Mouse (Mus musculus) colon, adult 2 months (tissue): ENCODE measurements around the gene E130218I03Rik. TPM values are rescaled to one million over a fixed set of nuclear protein-coding genes. Genes with fewer than 3 reads are reported as not detected.

ENCODE experiments used
- polyA plus RNA-seq: library from polyadenylated mRNA; depleted of rRNA; stranded (reverse); fragments of >200 nt; gene quantifications from 2 replicates; pipeline ENCODE4 v1.2.3, GENCODE M21; 2012; rRNA removed

The E130218I03Rik gene
- polyA plus RNA-seq = not detected in 2 replicates

GRCm38 (mm10) chr4:134243516-134244250 lies at the start of gene E130218I03Rik:
Gene E130218I03Rik (plus strand): TSS chr4:134243662.

GRCm38 (mm10) chr4:134202904-134203303 lies 40.6 kb upstream of the E130218I03Rik start, which contains the start of gene Gm7534:
Gene Gm7534 (minus strand): TSS chr4:134203004.

GRCm38 (mm10) chr4:134227194-134227593 lies 16.3 kb upstream of the E130218I03Rik start, which contains the start of gene Catsper4:
Gene Catsper4 (minus strand): TSS chr4:134227383.

DNA sequence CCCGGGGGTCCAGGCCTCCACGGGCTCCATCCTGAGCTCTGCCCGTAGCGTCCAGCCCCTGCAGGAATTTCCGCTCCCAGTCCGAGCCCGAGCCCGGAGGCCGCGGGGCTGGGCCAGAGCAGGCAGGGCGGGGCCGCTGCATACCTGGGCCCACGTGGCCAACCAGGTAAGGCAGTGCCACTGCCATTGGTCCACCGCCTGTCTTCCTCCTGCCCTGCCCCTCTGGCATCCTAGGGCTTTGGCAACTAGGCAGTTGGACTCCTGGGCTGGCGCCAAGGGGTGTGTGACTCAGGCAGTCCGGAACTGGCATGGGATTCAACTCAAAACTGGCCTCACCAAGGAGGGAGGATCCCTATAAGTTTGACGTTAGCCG lies 5.2 kb upstream of the E130218I03Rik start, which contains the start of gene Cnksr1:
Gene Cnksr1 (minus strand): TSS at position 121 of the 373 bp plus-strand sequence.

GRCm38 (mm10) chr4:134245148-134245843 lies 1.8 kb downstream of the E130218I03Rik start, which contains the start of gene Zfp593:
Gene Zfp593 (minus strand): TSS chr4:134245592.

DNA sequence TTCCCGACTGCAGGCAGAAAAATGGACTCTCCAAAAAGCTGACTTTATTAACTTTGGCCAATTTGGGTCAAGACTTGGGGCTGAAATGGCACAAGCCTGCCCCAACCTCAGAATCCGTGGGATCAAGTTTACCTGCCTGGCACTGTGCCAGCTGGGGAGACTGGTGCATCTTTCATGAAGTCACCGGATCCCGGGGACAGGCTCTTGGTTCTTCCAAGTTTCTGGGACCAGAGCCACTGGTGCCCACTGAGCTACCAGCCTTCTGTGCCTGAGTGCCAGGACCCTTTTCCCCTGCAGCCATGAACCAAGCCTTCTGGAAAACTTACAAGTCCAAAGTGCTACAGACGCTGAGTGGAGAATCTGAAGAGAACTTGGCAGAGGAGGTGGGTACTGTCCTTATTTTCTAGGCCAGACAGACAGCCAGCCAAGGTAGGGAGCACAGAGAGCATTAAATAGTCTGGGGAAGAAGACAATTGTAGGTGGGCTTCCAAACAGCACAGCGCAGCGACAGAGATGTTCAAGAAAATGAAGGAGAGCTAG lies 3.3 kb downstream of the E130218I03Rik start, which contains the start of gene Gm30191:
Gene Gm30191 (plus strand): TSS at position 217 of the 540 bp plus-strand sequence.

GRCm38 (mm10) chr4:134253722-134254324 lies 10.4 kb downstream of the E130218I03Rik start, which contains the start of gene Grrp1:
Gene Grrp1 (minus strand): TSS chr4:134254106.

GRCm38 (mm10) chr4:134287575-134288025 lies 44.1 kb downstream of the E130218I03Rik start, which contains the start of gene Pdik1l:
Gene Pdik1l (minus strand): TSS chr4:134287895.

Other genes starting within 250 kb of the E130218I03Rik start
- gene Dhdds, start 242.7 kb upstream of the E130218I03Rik start, polyA plus RNA-seq = 19.4 and 19.7 TPM in 2 replicates
- not detected in 2 replicates for gene Lin28a, start 224.8 kb upstream of the E130218I03Rik start, polyA plus RNA-seq
- gene Zfp683, start 189.8 kb upstream of the E130218I03Rik start, polyA plus RNA-seq = 0.12 and 0.52 TPM in 2 replicates
- 47.0 and 49.2 TPM in 2 replicates for gene Crybg2, start 182.8 kb upstream of the E130218I03Rik start, polyA plus RNA-seq
- gene Cd52, start 148.6 kb upstream of the E130218I03Rik start, polyA plus RNA-seq = 22.1 and 23.8 TPM in 2 replicates
- 5.9 and 6.5 TPM in 2 replicates for gene Ubxn11, start 141.1 kb upstream of the E130218I03Rik start, polyA plus RNA-seq
- gene Sh3bgrl3, start 114.9 kb upstream of the E130218I03Rik start, polyA plus RNA-seq = 879 and 909 TPM in 2 replicates
- 15.9 and 20.1 TPM in 2 replicates for gene Cep85, start 56.5 kb upstream of the E130218I03Rik start, polyA plus RNA-seq
- gene Gm7534, start 40.7 kb upstream of the E130218I03Rik start, polyA plus RNA-seq = not detected in 2 replicates
- 0.49 and 1.7 TPM in 2 replicates for gene Catsper4, start 16.3 kb upstream of the E130218I03Rik start, polyA plus RNA-seq
- 31.8 and 36.7 TPM in 2 replicates for gene Cnksr1, start 5.3 kb upstream of the E130218I03Rik start, polyA plus RNA-seq
- 8.8 and 9.7 TPM in 2 replicates for gene Zfp593, start 1.9 kb downstream of the E130218I03Rik start, polyA plus RNA-seq
- gene Gm30191, start 3.3 kb downstream of the E130218I03Rik start, polyA plus RNA-seq = not detected in 2 replicates
- gene Grrp1, start 10.4 kb downstream of the E130218I03Rik start, polyA plus RNA-seq = 9.7 and 12.6 TPM in 2 replicates
- 2.1 and 3.5 TPM in 2 replicates for gene Pdik1l, start 44.2 kb downstream of the E130218I03Rik start, polyA plus RNA-seq
- not detected in 2 replicates for gene Trim63, start 71.5 kb downstream of the E130218I03Rik start, polyA plus RNA-seq
- 0.24 and 0.33 TPM in 2 replicates for gene Slc30a2, start 99.5 kb downstream of the E130218I03Rik start, polyA plus RNA-seq
- gene Extl1, start 140.2 kb downstream of the E130218I03Rik start, polyA plus RNA-seq = 0.56 and 2.1 TPM in 2 replicates
- 46.8 and 53.2 TPM in 2 replicates for gene Pafah2, start 152.7 kb downstream of the E130218I03Rik start, polyA plus RNA-seq
- gene Stmn1, start 224.7 kb downstream of the E130218I03Rik start, polyA plus RNA-seq = 11.4 and 14.9 TPM in 2 replicates